Mouse (Mus musculus) CD4-positive, CD25-positive, alpha-beta regulatory T cell, adult 4 months (primary cell): Measurements from ENCODE around the gene Arhgap24. TPM values are rescaled to one million over a fixed set of nuclear protein-coding genes. Genes with fewer than 3 reads are reported as not detected.

Experiments used
- ATAC-seq: one replicate; pipeline ENCODE4 v1.8.0; 2017
- polyA plus RNA-seq, 2 experiments: library from polyadenylated mRNA; unstranded; fragments of 100-300 nt; shearing (Covaris generic); gene quantifications; one replicate each; pipeline ENCODE4 v1.2.1; 2017

Gene Arhgap24
- polyA plus RNA-seq, 2 experiments from 2014 or later = 1.8 to 2.7 TPM

DNA sequence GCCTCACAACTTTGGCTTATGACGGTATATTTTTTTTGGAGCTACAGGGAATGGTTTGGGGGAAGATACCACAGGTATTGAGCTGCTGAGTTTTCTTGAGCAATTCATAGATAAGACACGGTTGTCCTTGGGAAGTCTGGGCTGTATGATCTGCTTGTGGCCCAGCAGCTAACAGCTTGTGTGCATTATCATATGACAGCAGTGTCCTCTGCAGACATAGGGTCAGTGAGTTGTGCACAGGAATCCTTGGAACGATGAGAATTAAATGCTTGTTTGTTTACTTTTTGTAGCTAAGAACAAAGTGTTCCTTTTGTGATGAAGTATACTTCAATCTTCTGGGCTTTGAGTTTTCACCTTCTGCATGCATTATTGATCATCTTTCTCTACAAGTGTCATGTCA, 21.9 kb downstream of the Arhgap24 start:
- ATAC-seq = no peak

DNA sequence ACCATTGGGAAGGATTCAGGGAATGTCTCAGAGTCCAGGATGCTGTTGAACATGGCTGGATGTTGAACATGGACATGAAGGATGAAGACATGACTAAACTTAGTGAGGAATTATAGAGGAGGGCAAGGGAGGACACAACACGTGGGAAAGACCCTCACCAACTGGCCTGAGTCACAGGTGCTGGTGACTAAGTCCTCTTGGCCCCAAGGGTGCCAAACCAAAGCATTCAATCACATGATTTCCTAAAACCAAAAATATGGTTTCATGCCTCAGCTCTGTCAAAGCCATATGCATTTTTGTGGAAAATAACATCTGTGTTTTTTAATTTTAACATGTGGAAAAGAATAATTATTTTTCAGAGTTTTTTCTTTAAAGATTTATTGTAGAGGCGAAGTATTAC, 22.7 kb downstream of the Arhgap24 start:
- no peak for ATAC-seq

- no peak for ATAC-seq
Observed at GRCm38 (mm10) chr5:102504557-102504956, 23.4 kb downstream of the Arhgap24 start.

GRCm38 (mm10) chr5:102508162-102508561, 27.0 kb downstream of the Arhgap24 start:
- no peak for ATAC-seq

- ATAC-seq = no peak
Observed at GRCm38 (mm10) chr5:102509381-102509780, 28.2 kb downstream of the Arhgap24 start.

- no peak for ATAC-seq
Observed at GRCm38 (mm10) chr5:102511651-102512050, 30.5 kb downstream of the Arhgap24 start.

DNA sequence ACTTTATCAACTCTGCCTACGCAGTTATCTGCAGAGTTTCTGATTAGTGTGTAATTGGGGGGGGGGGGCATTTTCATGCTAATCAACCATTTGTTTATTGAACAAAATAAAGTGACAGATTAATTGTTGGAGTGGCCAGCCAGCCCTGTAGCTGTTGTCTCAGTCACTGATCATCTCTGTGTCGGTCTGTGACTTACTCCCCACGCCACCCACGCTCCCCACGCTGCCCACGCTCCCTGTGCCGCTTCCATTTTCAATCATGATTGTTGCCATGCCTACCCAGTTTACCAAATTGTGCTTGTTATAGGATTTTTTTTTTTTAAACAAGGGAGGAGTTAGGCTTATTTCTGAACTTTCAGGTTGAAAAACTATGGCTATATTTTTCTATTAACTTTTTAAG, 34.3 kb downstream of the Arhgap24 start:
- no peak for ATAC-seq

DNA sequence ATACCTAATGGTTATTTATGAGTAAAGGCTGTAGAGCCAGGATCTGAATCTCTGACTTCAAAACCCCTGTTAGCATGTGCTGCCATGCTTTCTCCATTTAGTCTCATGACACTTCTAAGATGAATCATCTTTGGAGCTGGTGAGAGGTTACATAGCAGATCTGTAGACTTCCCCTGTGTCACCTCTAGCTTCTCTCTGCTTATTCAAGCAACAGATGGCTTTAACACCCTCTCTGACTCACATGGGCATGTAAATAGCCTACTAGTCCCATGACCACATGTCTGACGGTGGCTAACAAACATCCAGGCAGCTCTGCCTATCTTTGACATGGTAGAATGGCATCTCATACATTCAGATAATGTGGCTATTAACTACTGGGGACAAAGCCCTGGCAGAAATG, 39.3 kb downstream of the Arhgap24 start:
- ATAC-seq = no peak

DNA sequence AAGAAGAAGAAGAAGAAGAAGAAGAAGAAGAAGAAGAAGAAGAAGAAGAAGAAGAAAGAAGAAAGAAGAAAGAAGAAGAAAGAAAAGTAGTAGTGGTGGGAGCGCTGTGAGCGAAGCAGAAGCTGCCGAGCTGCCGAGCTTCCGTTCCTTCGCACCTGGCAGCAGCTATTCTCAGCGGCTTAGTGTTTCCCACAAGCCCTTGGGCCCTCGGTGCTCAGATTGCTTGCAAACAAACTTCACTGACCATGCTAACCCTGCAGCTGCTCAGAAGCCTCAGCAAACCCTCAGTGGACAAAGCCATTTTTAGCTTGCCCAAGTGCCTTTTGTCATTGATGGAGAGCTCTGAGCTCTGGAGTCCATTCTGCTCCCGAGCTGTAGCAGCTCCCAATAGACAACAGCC, 54.1 kb downstream of the Arhgap24 start:
- no peak for ATAC-seq

GRCm38 (mm10) chr5:102537819-102538218, 56.6 kb downstream of the Arhgap24 start:
- ATAC-seq = no peak

DNA sequence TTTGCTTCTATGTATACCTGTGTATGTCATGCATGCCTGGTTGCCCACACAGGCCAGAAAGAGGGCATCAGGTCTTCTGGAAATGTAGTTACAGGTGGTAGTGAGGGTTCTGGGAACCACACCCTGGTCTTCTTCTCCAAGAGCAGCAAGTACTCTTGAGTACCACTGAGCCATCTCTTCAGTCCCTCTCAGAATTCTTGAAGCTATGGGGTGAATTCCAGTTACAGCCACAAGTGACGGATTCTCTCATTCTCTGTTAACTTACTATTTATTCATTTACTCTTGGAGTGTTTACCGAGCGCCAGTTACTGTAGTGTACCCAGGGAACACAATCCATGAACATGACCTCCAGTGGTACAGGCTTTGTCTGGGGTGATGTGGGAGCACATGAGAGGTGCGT, 65.1 kb downstream of the Arhgap24 start:
- ATAC-seq = no peak

DNA sequence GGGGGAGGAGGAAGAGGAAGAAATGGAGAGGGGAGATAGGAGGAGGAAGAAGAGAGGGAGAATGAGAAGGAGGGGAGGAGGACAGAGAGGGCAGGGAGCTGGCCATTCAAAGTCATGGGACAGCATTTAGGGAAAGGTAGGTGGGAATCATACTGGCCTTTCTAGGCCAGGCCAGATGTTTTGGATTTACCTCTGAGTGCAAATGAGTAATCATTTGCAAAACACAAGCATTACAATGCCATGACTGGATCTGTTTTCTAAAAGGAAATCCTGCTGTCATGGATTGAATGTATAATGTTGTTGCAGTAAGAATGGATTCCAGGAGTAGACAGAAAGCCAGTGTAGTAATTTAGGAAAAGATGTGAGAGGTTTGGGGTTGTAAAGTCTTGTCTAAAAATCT, 66.6 kb downstream of the Arhgap24 start:
- no peak for ATAC-seq

DNA sequence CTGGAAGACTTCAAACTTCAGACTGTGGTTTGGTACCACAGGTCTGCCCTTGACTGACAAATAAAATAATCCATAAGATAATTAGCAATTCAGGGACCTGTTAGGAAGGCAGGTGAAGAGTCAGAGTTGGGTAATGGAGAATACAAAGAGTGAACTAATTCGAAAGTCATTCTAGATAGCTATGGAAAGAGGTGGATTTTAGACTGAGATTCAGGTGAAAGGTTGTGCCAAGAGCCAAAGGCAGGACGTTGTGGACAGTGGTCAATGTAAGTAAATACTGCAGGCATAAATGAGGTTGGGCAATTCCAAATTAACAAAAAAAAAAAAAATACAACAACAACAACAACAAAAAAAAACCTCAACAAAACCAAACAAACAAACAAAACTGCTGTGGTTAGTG, 67.2 kb downstream of the Arhgap24 start:
- no peak for ATAC-seq

DNA sequence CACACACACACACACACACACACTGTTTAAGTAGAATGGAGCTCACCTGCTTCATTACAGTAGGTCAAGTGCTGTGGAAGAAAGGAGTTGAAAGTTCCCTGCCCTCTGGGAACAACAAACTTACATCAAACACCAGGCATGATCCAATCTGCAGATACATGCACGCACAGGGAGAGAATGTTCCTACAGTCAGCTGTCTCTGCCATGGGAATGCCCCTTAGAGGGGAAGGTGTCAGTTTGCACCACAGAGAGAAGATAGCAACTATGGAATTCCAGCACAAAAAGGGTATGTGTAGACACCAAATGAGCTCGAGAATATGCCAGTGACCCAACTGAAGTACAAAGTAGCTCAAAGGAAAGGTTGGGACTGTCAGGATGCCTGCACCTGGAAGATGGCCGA, 69.0 kb downstream of the Arhgap24 start:
- ATAC-seq = no peak

GRCm38 (mm10) chr5:102550870-102551637, 69.9 kb downstream of the Arhgap24 start:
- no peak for ATAC-seq

DNA sequence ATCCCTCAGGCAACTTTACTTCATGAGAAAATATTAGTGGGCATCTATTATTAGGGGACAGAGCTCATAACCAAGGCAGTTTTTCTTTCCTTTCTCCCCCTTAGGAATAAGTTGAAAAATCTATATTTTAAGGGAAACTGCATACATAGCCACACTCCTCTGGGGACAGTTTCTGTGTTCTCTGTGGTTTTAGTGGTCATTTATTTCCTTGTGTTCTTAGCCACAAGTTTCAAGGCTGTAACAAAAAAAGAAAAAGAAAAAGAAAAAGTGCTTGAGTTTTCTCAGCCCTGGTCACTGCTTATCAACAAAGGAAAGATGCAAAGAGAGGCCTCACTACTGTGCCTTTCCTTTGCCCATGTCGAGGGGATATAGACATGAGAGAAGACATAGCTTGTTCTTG, 71.3 kb downstream of the Arhgap24 start:
- no peak for ATAC-seq

DNA sequence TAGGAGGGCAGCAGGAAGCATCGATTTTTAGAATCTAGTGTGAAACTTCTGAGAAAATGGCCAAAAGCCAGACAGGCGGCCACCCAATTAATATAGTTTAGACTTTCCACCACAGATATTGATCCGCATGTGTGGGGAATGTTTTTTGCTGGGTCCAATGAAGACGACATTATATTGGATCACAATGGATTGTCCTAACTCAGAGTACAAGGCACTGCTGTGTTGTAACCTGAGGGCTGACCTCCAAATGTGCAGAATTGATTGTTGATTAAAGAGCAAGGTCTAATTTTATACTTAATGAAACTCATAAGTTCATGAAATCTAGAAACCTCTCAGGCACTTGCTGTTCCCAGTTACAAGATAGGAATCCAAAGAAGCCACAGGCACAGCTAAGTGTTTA, 74.8 kb downstream of the Arhgap24 start:
- no peak for ATAC-seq

DNA sequence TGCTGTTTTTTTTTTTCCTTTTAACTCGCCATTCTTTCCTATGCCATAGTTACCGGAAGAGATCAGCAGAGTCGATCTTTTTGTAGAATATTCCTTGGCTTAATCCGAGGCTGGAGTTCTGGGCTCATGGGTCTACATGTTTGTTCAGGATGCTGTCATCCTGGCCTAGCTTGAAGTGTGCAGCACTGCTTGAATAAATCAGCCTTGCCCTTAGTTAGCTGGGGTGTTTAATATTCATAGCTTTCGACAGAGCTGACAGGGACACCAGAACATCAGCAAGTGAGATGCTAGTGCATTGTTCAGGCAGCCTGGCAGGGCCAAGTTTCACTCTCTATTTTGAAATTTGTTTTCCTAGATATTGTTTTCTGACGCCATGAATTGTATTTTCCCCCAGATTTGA, 79.1 kb downstream of the Arhgap24 start:
- ATAC-seq = no peak

DNA sequence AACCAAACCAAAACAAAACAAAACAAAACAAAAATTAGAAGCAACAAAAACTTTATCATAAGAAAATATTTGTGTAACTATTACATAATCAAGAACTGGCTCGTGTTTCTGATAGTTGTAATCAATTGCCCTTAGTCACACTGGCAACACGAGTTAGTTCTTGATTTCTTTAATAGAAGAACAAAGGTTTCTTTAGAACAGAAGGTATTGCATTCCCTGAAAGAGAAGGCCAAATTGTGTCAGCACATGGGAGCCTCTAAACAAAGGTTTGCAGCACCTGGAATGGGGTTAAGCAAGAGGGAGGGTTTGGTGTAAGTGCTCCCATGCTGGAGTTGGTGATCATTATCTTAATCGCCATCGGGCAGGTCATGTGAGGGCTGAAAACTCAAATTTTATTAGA, 82.8 kb downstream of the Arhgap24 start:
- ATAC-seq = no peak

- no peak for ATAC-seq
Observed at GRCm38 (mm10) chr5:102568764-102569163, 87.6 kb downstream of the Arhgap24 start.

- ATAC-seq = no peak
Observed at GRCm38 (mm10) chr5:102571445-102571844, 90.3 kb downstream of the Arhgap24 start.

GRCm38 (mm10) chr5:102576750-102577149, 95.6 kb downstream of the Arhgap24 start:
- ATAC-seq = no peak

DNA sequence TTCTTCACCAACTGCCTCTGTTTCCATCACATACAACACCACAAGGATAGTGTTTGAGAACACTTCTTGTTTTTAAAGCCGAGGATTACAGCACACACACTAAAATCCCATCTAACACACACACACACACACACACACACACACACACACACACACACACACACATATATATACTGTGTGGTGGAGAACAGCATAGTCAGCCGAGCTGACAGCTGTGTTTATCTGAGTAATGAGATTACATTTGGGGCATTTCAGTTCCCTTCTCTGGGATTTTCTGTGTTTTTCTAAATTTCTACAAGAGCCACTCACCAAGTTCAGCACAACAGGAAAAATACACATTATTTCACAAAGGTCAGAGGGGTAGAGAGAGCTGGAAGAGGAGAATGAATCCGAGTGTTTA, 96.5 kb downstream of the Arhgap24 start:
- ATAC-seq = no peak

- ATAC-seq = no peak
Observed at GRCm38 (mm10) chr5:102578431-102578830, 97.2 kb downstream of the Arhgap24 start.

GRCm38 (mm10) chr5:102582864-102583410, 101.7 kb downstream of the Arhgap24 start:
- no peak for ATAC-seq
